Mouse (Mus musculus): ENCODE results near the gene Timm8a1. TPM values are rescaled to one million over a fixed set of nuclear protein-coding genes. Genes with fewer than 3 reads are reported as not detected.

The Timm8a1 gene
- 45.9 and 46.2 TPM in 2 replicates for polyA plus RNA-seq (2015; fragmentation: Nextera tagmentation; extraction: Ambion mirVana)

- 18% methylated on average over 33 of the region's 61 CpGs for whole genome bisulfite sequencing
- H3K27ac ChIP-seq (ENCODE audit: low read length), result peak within 1 kb of the TSS; percentile 74
Measured at GRCm38 (mm10) chrX:134541145-134541954, at the start of gene Timm8a1. Gene Timm8a1, minus strand, starts transcription at chrX:134541865.

GRCm38 (mm10) chrX:134589836-134590235 lies 48.2 kb upstream of the Timm8a1 start:
- H3K9me3 ChIP-seq (ENCODE audit: control insufficient read depth, low read length), result no peaks in the 10 kb centered on the region
- no peak overlapping the region for H3K9ac ChIP-seq (replicated peaks; ENCODE audit: low read depth, low read length)
- ATAC-seq, result no peak
- no peak overlapping the region for H3K4me2 ChIP-seq (ENCODE audit: low read length)
- WGBS, result 61% methylated on average over 5 of the region's 5 CpGs
- no peaks in the 10 kb centered on the region for H3K36me3 ChIP-seq (ENCODE audit: control insufficient read depth, insufficient read depth)
- H3K27ac ChIP-seq (ENCODE audit: low read length), result no peak overlapping the region
- H3K4me3 ChIP-seq (replicated peaks; ENCODE audit: low read length), result no peak overlapping the region
- peaks cover 5% of the 10 kb centered on the region; the same call in 1 of the 2 replicates for H3K4me1 ChIP-seq (replicated peaks; ENCODE audit: control insufficient read depth, insufficient read depth, low read length)
- no peaks in the 10 kb centered on the region for H3K27me3 ChIP-seq (replicated peaks; ENCODE audit: control insufficient read depth, insufficient read depth, low read length)

More at GRCm38 (mm10) chrX:134541145-134541954, at the start of gene Timm8a1:
- peak within 1 kb of the TSS; percentile 61 for H3K4me2 ChIP-seq (ENCODE audit: low read length)
- H3K36me3 ChIP-seq (ENCODE audit: control insufficient read depth, insufficient read depth), result no peaks in the 10 kb centered on the region
- H3K9me3 ChIP-seq (ENCODE audit: control insufficient read depth, low read length), result no peaks in the 10 kb centered on the region
- no peaks in the 10 kb centered on the region for H3K27me3 ChIP-seq (replicated peaks; ENCODE audit: control insufficient read depth, insufficient read depth, low read length)
- no peaks in the 10 kb centered on the region for H3K4me1 ChIP-seq (replicated peaks; ENCODE audit: control insufficient read depth, insufficient read depth, low read length)
- H3K9ac ChIP-seq (replicated peaks; ENCODE audit: low read depth, low read length), result peak within 1 kb of the TSS; percentile 60
- peak; percentile 96 for ATAC-seq
- peak within 1 kb of the TSS; percentile 56 for H3K4me3 ChIP-seq (replicated peaks; ENCODE audit: low read length)

GRCm38 (mm10) chrX:134588997-134589396 lies 47.3 kb upstream of the Timm8a1 start:
- H3K27me3 ChIP-seq (replicated peaks; ENCODE audit: control insufficient read depth, insufficient read depth, low read length), result no peaks in the 10 kb centered on the region
- no peaks in the 10 kb centered on the region for H3K36me3 ChIP-seq (ENCODE audit: control insufficient read depth, insufficient read depth)
- H3K27ac ChIP-seq (ENCODE audit: low read length), result no peak overlapping the region
- no peaks in the 10 kb centered on the region for H3K9me3 ChIP-seq (ENCODE audit: control insufficient read depth, low read length)
- H3K4me1 ChIP-seq (replicated peaks; ENCODE audit: control insufficient read depth, insufficient read depth, low read length), result peaks cover 5% of the 10 kb centered on the region; the same call in 1 of the 2 replicates
- no peak for ATAC-seq
- 87% methylated on average over 3 of the region's 3 CpGs for WGBS
- H3K4me3 ChIP-seq (replicated peaks; ENCODE audit: low read length), result no peak overlapping the region
- H3K4me2 ChIP-seq (ENCODE audit: low read length), result no peak overlapping the region
- no peak overlapping the region for H3K9ac ChIP-seq (replicated peaks; ENCODE audit: low read depth, low read length)

GRCm38 (mm10) chrX:134588261-134588660 lies 46.6 kb upstream of the Timm8a1 start:
- Histone ChIP-seq H3K9ac (replicated peaks; ENCODE audit: low read depth, low read length) (no peak overlapping the region), H3K4me1 (replicated peaks; ENCODE audit: control insufficient read depth, insufficient read depth, low read length) (peaks cover 5% of the 10 kb centered on the region; the same call in 1 of the 2 replicates), H3K9me3 (ENCODE audit: control insufficient read depth, low read length) (no peaks in the 10 kb centered on the region), H3K4me3 (replicated peaks; ENCODE audit: low read length) (no peak overlapping the region), H3K4me2 (ENCODE audit: low read length) (no peak overlapping the region), H3K27ac (ENCODE audit: low read length) (no peak overlapping the region), H3K36me3 (ENCODE audit: control insufficient read depth, insufficient read depth) (no peaks in the 10 kb centered on the region), H3K27me3 (replicated peaks; ENCODE audit: control insufficient read depth, insufficient read depth, low read length) (no peaks in the 10 kb centered on the region)
- 76% methylated on average over 4 of the region's 4 CpGs for WGBS
- ATAC-seq, result no peak

GRCm38 (mm10) chrX:134586447-134586846 lies 44.8 kb upstream of the Timm8a1 start:
- no peak overlapping the region for H3K27ac ChIP-seq (ENCODE audit: low read length)
- H3K4me3 ChIP-seq (replicated peaks; ENCODE audit: low read length), result peak overlapping the region; percentile 53
- H3K36me3 ChIP-seq (ENCODE audit: control insufficient read depth, insufficient read depth), result no peaks in the 10 kb centered on the region
- peaks cover 5% of the 10 kb centered on the region; the same call in 1 of the 2 replicates for H3K4me1 ChIP-seq (replicated peaks; ENCODE audit: control insufficient read depth, insufficient read depth, low read length)
- H3K4me2 ChIP-seq (ENCODE audit: low read length), result peak overlapping the region; percentile 67
- H3K9ac ChIP-seq (replicated peaks; ENCODE audit: low read depth, low read length), result peak overlapping the region; percentile 62
- H3K27me3 ChIP-seq (replicated peaks; ENCODE audit: control insufficient read depth, insufficient read depth, low read length), result no peaks in the 10 kb centered on the region
- 37% methylated on average over 8 of the region's 8 CpGs for WGBS
- H3K9me3 ChIP-seq (ENCODE audit: control insufficient read depth, low read length), result no peaks in the 10 kb centered on the region
- no peak for ATAC-seq

- H3K9me3 ChIP-seq (ENCODE audit: control insufficient read depth, low read length), result no peaks in the 10 kb centered on the region
- peaks cover 5% of the 10 kb centered on the region; the same call in 1 of the 2 replicates for H3K4me1 ChIP-seq (replicated peaks; ENCODE audit: control insufficient read depth, insufficient read depth, low read length)
- peak within 1 kb of the TSS; percentile 62 for H3K9ac ChIP-seq (replicated peaks; ENCODE audit: low read depth, low read length)
- 17% methylated on average over 45 of the region's 45 CpGs for WGBS
- peak within 1 kb of the TSS; percentile 67 for H3K4me2 ChIP-seq (ENCODE audit: low read length)
- peak within 1 kb of the TSS; percentile 53 for H3K4me3 ChIP-seq (replicated peaks; ENCODE audit: low read length)
- H3K27me3 ChIP-seq (replicated peaks; ENCODE audit: control insufficient read depth, insufficient read depth, low read length), result no peaks in the 10 kb centered on the region
- ATAC-seq, result peak; percentile 99
- no peaks in the 10 kb centered on the region for H3K36me3 ChIP-seq (ENCODE audit: control insufficient read depth, insufficient read depth)
- H3K27ac ChIP-seq (ENCODE audit: low read length), result peak within 1 kb of the TSS; percentile 82
Measured at GRCm38 (mm10) chrX:134585103-134586002, 43.7 kb upstream of the Timm8a1 start, which contains the start of gene Rpl36a. Gene Rpl36a, plus strand, starts transcription at chrX:134585654.

- H3K27ac ChIP-seq (ENCODE audit: low read length), result no peak within 1 kb of the TSS
- no peak within 1 kb of the TSS for H3K4me2 ChIP-seq (ENCODE audit: low read length)
- ATAC-seq, result no peak
- H3K9ac ChIP-seq (replicated peaks; ENCODE audit: low read depth, low read length), result no peak within 1 kb of the TSS
- H3K4me3 ChIP-seq (replicated peaks; ENCODE audit: low read length), result no peak within 1 kb of the TSS
- H3K27me3 ChIP-seq (replicated peaks; ENCODE audit: control insufficient read depth, insufficient read depth, low read length), result no peaks in the 10 kb centered on the region
- H3K9me3 ChIP-seq (ENCODE audit: control insufficient read depth, low read length), result no peaks in the 10 kb centered on the region
- no peaks in the 10 kb centered on the region for H3K36me3 ChIP-seq (ENCODE audit: control insufficient read depth, insufficient read depth)
- WGBS, result 87% methylated on average over 11 of the region's 11 CpGs
- H3K4me1 ChIP-seq (replicated peaks; ENCODE audit: control insufficient read depth, insufficient read depth, low read length), result peaks cover 5% of the 10 kb centered on the region; the same call in 1 of the 2 replicates
Measured at GRCm38 (mm10) chrX:134582888-134583669, 41.4 kb upstream of the Timm8a1 start, which contains the start of gene Btk. Gene Btk, minus strand, starts transcription at chrX:134583570.

- Histone ChIP-seq H3K27ac (ENCODE audit: low read length) (no peak overlapping the region), H3K36me3 (ENCODE audit: control insufficient read depth, insufficient read depth) (no peaks in the 10 kb centered on the region), H3K4me3 (replicated peaks; ENCODE audit: low read length) (no peak overlapping the region), H3K27me3 (replicated peaks; ENCODE audit: control insufficient read depth, insufficient read depth, low read length) (no peaks in the 10 kb centered on the region), H3K9me3 (ENCODE audit: control insufficient read depth, low read length) (no peaks in the 10 kb centered on the region), H3K4me1 (replicated peaks; ENCODE audit: control insufficient read depth, insufficient read depth, low read length) (peaks cover 5% of the 10 kb centered on the region; the same call in 1 of the 2 replicates), H3K9ac (replicated peaks; ENCODE audit: low read depth, low read length) (no peak overlapping the region), H3K4me2 (ENCODE audit: low read length) (no peak overlapping the region)
- WGBS, result 88% methylated on average over 11 of the region's 11 CpGs
- ATAC-seq, result no peak
Measured at GRCm38 (mm10) chrX:134582270-134582669, 40.6 kb upstream of the Timm8a1 start.
